Mouse (Mus musculus) lung, adult 2 months (tissue): ENCODE data around the gene Zfp609. TPM values are rescaled to one million over a fixed set of nuclear protein-coding genes. Genes with fewer than 3 reads are reported as not detected.

ENCODE experiments used
- DNase-seq: peaks from one replicate; pipeline ENCODE4 v3.0.0; 2022
- H3K4me1 ChIP-seq: fragments of 200-500 bp; 2 replicates; pipeline ENCODE4 v1.6.1; 2011; ENCODE audit warnings: low read length; ENCODE audit not compliant: control insufficient read depth, insufficient read depth
- H3K4me3 ChIP-seq: fragments of 200-500 bp; replicated peaks from 2 replicates; pipeline ENCODE3; 2011; ENCODE audit warnings: low read depth, mild to moderate bottlenecking, control low read depth, low read length; ENCODE audit errors: extremely low read depth
- CTCF ChIP-seq: fragments of 200-500 bp; IDR thresholded peaks from 2 replicates; pipeline ENCODE4 v1.5.1; 2011; ENCODE audit warnings: mild to moderate bottlenecking, low read length, control low read depth; ENCODE audit not compliant: insufficient read depth
- POLR2A ChIP-seq: fragments of 200-500 bp; IDR thresholded peaks from 2 replicates; pipeline ENCODE4 v1.6.1; 2011; ENCODE audit warnings: low read depth, mild to moderate bottlenecking, control low read depth, low read length, borderline replicate concordance; ENCODE audit errors: extremely low read depth
- WGBS: fragments of 180-500 bp; shearing (Covaris S2); methylation state at CpG from one replicate; pipeline ENCODE4 v1.1.7; 2018; 5-methylcytosine and 5-hydroxymethylcytosine counted together
- polyA plus RNA-seq: library from polyadenylated mRNA; depleted of rRNA; stranded (reverse); fragments of >200 nt; gene quantifications from 2 replicates; pipeline ENCODE4 v1.2.3, GENCODE M21; 2012; rRNA removed

Zfp609 gene
- 8.3 and 11.7 TPM in 2 replicates for polyA plus RNA-seq

DNA sequence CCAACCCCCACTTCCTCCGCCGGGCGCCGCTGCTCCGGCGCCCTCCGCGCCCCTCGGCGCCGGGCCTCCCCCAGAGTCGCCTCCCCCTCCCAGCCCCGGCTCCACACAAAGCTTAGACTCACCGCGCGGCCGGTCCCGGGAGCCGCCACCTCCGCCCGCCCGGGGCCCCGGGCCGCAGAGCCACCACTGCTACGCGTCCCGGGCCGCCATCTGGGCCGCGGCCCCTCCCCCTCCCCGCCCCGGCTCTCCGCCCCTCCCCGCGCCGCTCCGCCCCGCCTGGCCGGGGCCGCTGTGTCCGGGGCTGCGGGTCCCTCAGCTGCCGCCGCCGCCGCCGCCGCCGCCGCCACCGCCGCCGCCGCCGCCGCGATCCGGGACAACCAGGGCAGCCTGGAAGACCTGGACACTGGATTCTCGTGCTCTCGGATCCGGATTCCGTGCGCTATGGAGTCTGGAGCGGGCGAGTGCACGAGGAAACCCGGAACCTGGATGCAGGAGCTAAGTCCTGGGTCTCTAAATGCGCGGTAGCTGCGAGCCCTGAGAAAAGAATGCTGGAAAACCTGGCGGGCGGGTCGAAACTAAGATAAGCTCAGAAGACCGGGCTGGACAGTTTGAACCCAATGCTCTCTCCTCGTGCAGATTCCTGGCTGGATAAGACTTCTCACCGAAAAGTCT is at the start of gene Zfp609:
Zfp609 (minus strand) TSS at position 221 of the 672 bp plus-strand sequence.
- Histone ChIP-seq H3K4me3 (peak within 1 kb of the TSS; percentile 89), H3K4me1 (peaks cover 32% of the 10 kb centered on the region)
- under 1% methylated on average over 64 of the region's 76 CpGs for WGBS
- peak; percentile 94 for DNase-seq
- no peak for TF ChIP-seq CTCF
- no peak for TF ChIP-seq POLR2A

- H3K4me1 ChIP-seq, result no peaks in the 10 kb centered on the region
- TF ChIP-seq CTCF, result no peak
- no peak for TF ChIP-seq POLR2A
- no peak for DNase-seq
- no peak overlapping the region for H3K4me3 ChIP-seq
- 56% methylated on average over 1 of the region's 1 CpGs for WGBS
These were observed 32.3 kb upstream of the Zfp609 start for GRCm38 (mm10) chr9:65859656-65860055.

DNA sequence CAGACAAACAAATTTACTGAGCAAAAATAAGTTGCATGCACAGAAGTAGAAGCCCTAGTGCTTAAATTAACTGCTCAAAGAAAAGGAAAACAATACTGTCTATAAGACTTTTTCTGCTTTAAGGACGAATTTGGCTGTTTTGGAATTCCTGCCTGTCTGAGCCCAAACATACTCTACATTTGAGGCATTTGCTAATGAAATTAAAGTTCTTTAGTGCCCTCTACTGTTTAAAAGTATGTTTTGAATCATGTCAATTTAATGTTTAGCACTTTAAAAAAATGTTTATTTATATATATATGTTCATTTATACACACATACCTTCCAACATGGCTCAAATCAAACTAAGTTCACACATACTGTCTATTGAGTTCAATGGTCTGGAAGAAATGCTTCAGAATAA is 22.8 kb upstream of the Zfp609 start:
- Histone ChIP-seq H3K4me1 (no peaks in the 10 kb centered on the region), H3K4me3 (no peak overlapping the region)
- TF ChIP-seq CTCF (peak; percentile 36; the same call in 1 of the 2 replicates), POLR2A (no peak)
- 27% methylated on average over 1 of the region's 1 CpGs for WGBS
- no peak for DNase-seq

- no peak overlapping the region for H3K4me3 ChIP-seq
- TF ChIP-seq POLR2A, result no peak
- no peak for TF ChIP-seq CTCF
- no peak for DNase-seq
- peaks cover 6% of the 10 kb centered on the region for H3K4me1 ChIP-seq
These were observed 20.8 kb upstream of the Zfp609 start for GRCm38 (mm10) chr9:65848154-65848553.

DNA sequence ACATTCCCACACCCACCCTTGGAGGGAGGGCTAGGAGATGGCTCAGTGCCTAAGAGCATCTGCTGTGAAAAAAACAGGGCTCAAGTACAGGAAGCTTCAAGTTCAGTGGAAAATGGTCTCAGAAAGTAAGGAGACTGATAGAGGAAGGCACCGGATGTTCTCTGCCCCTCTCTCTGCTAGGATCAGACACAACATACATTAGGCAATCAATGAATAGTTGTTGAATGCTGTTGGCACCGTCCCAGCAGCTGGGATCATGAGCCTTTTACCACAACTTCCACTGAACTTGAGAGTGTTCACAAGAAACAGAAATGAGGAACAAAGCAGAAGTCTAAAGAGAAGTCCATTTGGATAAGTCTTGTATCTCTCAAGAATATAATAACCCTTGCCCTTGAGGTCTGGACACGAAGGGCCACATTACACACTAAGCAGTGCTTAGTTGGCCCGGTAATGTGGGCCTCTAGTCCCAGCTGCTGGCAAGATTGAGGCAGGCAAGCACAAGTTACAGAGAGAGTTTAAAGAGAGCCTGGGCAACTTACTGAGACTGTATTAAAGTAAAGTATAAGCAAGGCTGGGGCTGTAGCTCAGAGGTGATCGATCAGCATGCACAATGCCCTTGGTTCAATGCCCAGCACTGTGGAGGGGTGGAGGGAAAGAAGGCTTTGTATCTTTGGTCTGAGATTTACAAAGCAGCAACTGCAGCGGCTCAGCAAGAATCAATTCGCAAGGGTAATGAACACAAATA is 17.2 kb upstream of the Zfp609 start:
- Histone ChIP-seq H3K4me3 (no peak overlapping the region), H3K4me1 (peaks cover 6% of the 10 kb centered on the region)
- peak; percentile 17 for DNase-seq
- 55% methylated on average over 7 of the region's 7 CpGs for WGBS
- TF ChIP-seq CTCF (no peak), POLR2A (no peak)

- no peak for DNase-seq
- WGBS, result 98% methylated on average over 1 of the region's 1 CpGs
- Histone ChIP-seq H3K4me1 (peaks cover 5% of the 10 kb centered on the region), H3K4me3 (no peak overlapping the region)
- TF ChIP-seq CTCF (no peak), POLR2A (no peak)
These were observed 12.5 kb upstream of the Zfp609 start for GRCm38 (mm10) chr9:65839841-65840240.

GRCm38 (mm10) chr9:65836916-65837315 is 9.6 kb upstream of the Zfp609 start:
- no peak for DNase-seq
- Histone ChIP-seq H3K4me3 (no peak overlapping the region), H3K4me1 (no peaks in the 10 kb centered on the region)
- TF ChIP-seq CTCF (no peak), POLR2A (no peak)

- TF ChIP-seq CTCF (no peak), POLR2A (no peak)
- 73% methylated on average over 10 of the region's 10 CpGs for WGBS
- no peak for DNase-seq
- Histone ChIP-seq H3K4me1 (no peaks in the 10 kb centered on the region; the same call in 1 of the 2 replicates), H3K4me3 (no peak overlapping the region)
These were observed 7.4 kb upstream of the Zfp609 start for GRCm38 (mm10) chr9:65834628-65835354.

DNA sequence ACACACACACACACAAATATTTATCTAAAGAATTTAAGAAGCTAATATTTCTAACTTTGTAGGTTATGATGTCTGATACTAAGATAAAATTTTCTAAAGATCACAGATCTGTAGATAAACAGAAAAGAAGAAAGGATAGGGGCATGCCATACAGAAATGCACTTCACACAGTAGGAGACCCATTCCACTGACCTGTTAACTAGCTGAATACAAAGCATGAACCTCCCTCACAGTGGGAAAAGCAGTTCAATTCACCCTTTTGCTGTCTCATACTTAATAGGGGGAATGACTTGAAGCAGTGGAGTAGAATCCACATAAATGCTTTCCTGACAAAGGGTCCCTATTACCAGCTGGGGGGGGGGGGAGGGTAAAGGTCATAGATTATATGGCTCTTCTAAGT is 6.3 kb upstream of the Zfp609 start:
- Histone ChIP-seq H3K4me3 (no peak overlapping the region), H3K4me1 (peaks cover 1% of the 10 kb centered on the region; the same call in 1 of the 2 replicates)
- DNase-seq, result no peak
- TF ChIP-seq CTCF (no peak), POLR2A (no peak)

DNA sequence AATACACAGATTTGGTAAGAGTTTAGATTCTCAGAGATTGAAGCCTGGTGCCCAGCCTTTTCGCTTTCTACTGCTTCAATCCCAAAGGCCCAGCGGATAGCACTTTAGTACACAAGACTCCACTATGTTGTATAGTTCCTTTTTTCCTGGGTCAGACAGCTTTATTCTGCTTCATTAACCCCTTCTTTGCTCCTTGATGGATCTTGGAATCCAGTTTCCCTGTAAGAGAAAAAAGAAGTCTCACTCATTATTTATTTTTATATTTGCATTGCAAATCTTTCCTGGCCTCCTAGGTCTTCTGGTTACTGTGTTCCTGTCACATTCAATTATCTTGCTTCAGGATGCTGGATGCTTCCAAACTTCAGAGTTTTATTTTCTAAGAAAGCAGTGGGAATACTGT is 5.9 kb upstream of the Zfp609 start:
- Histone ChIP-seq H3K4me3 (no peak overlapping the region), H3K4me1 (peaks cover 5% of the 10 kb centered on the region)
- TF ChIP-seq POLR2A (no peak), CTCF (no peak)
- no peak for DNase-seq
- 99% methylated on average over 2 of the region's 2 CpGs for WGBS

DNA sequence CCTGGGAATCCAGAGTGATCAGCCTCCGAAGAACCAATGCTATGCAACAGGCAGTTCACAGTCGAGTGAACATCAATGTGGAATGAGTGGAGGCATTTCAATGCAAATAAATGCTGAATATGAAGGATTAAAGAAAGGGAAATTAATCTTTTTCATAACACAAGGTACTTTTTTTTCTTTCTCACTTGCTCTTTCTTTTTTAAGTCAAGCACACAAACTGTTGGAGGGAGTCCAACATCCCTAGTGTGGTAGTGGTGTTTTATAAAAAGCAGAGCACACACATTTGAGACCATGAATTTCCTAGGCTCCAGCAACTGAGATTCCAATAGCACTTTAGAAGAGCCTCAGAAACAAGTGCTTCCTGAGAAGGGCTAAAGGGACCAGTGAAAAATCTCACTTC is 4.7 kb upstream of the Zfp609 start:
- no peak overlapping the region for H3K4me3 ChIP-seq
- peaks cover 7% of the 10 kb centered on the region for H3K4me1 ChIP-seq
- DNase-seq, result no peak
- 38% methylated on average over 2 of the region's 2 CpGs for WGBS
- TF ChIP-seq POLR2A (no peak), CTCF (no peak)
